Mouse (Mus musculus) midbrain, embryonic 14.5 days (tissue): ENCODE data around the gene Daam1. TPM values are rescaled to one million over a fixed set of nuclear protein-coding genes. Genes with fewer than 3 reads are reported as not detected.

Experiments
- ATAC-seq: fragments of 200-750 bp; cut with Nextera tagmentation; 2 replicates; pipeline ENCODE4 v1.8.0; 2017; ENCODE audit warnings: moderate number of reproducible peaks, moderate library complexity; ENCODE audit not compliant: low FRiP score, low TSS enrichment
- DNase-seq: peaks from one replicate; pipeline ENCODE4 v3.0.0-alpha.2; 2015
- H3K27ac ChIP-seq: fragments of 300-500 bp; sonication (generic); replicated peaks from 2 replicates; pipeline ENCODE4 v1.5.1; 2014; ENCODE audit warnings: mild to moderate bottlenecking, low read depth, low read length, moderate library complexity
- H3K27me3 ChIP-seq: fragments of 300-500 bp; sonication (generic); 2 replicates; pipeline ENCODE4 v1.6.1; 2014; ENCODE audit warnings: low read length, control low read depth, mixed read lengths; ENCODE audit not compliant: control insufficient read depth, insufficient read depth
- H3K36me3 ChIP-seq: fragments of 300-500 bp; sonication (generic); 2 replicates; pipeline ENCODE4 v1.6.1; 2014; ENCODE audit warnings: low read length, control low read depth; ENCODE audit not compliant: control insufficient read depth, insufficient read depth
- H3K4me1 ChIP-seq: fragments of 300-500 bp; sonication (generic); 2 replicates; pipeline ENCODE4 v1.6.1; 2014; ENCODE audit warnings: mild to moderate bottlenecking, antibody characterized with exemption, low read length, control low read depth; ENCODE audit not compliant: control insufficient read depth, insufficient read depth
- H3K4me2 ChIP-seq: fragments of 300-500 bp; sonication (generic); 2 replicates; pipeline ENCODE4 v1.6.1; 2014; ENCODE audit warnings: mild to moderate bottlenecking, low read length, moderate library complexity
- H3K4me3 ChIP-seq: fragments of 300-500 bp; sonication (generic); replicated peaks from 2 replicates; pipeline ENCODE4 v1.5.1; 2014; ENCODE audit warnings: low read depth, low read length
- H3K9ac ChIP-seq: fragments of 300-500 bp; sonication (generic); replicated peaks from 2 replicates; pipeline ENCODE4 v1.6.1; 2014; ENCODE audit warnings: mild to moderate bottlenecking, low read length, moderate library complexity
- H3K9me3 ChIP-seq: fragments of 300-500 bp; sonication (generic); 2 replicates; pipeline ENCODE4 v1.6.1; 2016; ENCODE audit warnings: low read length, control low read depth, mixed read lengths; ENCODE audit not compliant: control insufficient read depth
- whole genome bisulfite sequencing: fragments of 180-500 bp; shearing (Covaris S2); extraction: QIAGEN DNeasy Blood & Tissue Kit; methylation state at CpG from one replicate; pipeline ENCODE4 v1.1.7; 2014; 5-methylcytosine and 5-hydroxymethylcytosine counted together
- polyA plus RNA-seq: library from polyadenylated mRNA; unstranded; fragments of >200 nt; fragmentation: Nextera tagmentation; extraction: Ambion mirVana; gene quantifications from 2 replicates; pipeline ENCODE4 v1.2.1, GENCODE M21; 2014

Daam1 gene
- polyA plus RNA-seq, 1 experiment from 2014 or later = 42.8 TPM

DNA sequence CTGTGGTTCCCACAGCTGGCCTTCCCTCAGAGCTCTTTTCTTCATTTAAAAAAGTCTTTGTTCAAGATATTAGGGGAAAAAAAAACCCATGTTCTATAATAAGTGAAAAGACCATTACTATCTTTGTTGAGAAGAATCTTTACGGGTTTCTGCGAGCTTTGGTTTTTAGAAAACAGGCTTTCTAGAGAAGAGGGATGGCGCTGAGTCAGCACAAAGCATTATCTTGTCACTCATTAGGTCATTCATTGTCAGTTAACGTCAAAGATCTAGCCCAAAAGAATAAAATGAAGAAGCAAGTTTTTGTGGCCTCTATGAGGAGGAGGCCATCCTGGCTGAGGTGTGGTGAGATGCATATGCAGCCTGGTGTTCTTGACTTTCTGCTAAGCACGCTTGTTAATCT is 78.1 kb downstream of the Daam1 start:
- no peaks in the 10 kb centered on the region for H3K9me3 ChIP-seq
- H3K9ac ChIP-seq = no peak overlapping the region
- H3K4me3 ChIP-seq = no peak overlapping the region
- H3K27ac ChIP-seq = no peak overlapping the region
- no peaks in the 10 kb centered on the region for H3K36me3 ChIP-seq
- H3K27me3 ChIP-seq = no peaks in the 10 kb centered on the region
- 78% methylated on average over 5 of the region's 5 CpGs for WGBS
- DNase-seq (no peak), ATAC-seq (no peak)
- no peak overlapping the region for H3K4me2 ChIP-seq
- peaks cover 20% of the 10 kb centered on the region for H3K4me1 ChIP-seq

DNA sequence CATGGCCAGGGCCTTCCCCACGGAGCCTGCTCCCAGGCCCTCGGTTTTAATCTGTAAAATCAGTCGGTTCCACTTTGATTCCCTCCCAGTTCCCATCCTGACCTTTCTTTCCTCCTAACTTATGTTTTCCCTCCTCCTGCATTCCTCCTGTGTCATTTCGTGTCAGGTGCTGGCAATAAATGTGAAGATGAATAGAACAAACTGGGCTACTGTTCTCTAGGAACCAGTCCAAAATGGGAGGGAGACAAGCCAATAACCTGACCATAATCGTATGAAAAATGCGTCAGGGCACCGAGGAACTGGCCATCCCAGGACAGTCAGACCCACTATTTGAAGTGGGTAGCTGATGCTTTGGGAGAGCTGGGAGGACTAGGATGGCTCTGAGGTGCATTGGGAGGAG is 79.4 kb downstream of the Daam1 start:
- H3K4me3 ChIP-seq = no peak overlapping the region
- H3K9me3 ChIP-seq = no peaks in the 10 kb centered on the region
- ATAC-seq (no peak), DNase-seq (no peak)
- H3K27ac ChIP-seq = no peak overlapping the region
- no peak overlapping the region for H3K9ac ChIP-seq
- no peak overlapping the region for H3K4me2 ChIP-seq
- peaks cover 19% of the 10 kb centered on the region for H3K4me1 ChIP-seq
- no peaks in the 10 kb centered on the region for H3K36me3 ChIP-seq
- WGBS = 59% methylated on average over 7 of the region's 7 CpGs
- H3K27me3 ChIP-seq = no peaks in the 10 kb centered on the region

GRCm38 (mm10) chr12:71912262-71912661 is 81.4 kb downstream of the Daam1 start:
- no peak overlapping the region for H3K27ac ChIP-seq
- no peak for ATAC-seq

GRCm38 (mm10) chr12:71919156-71919555 is 88.3 kb downstream of the Daam1 start:
- no peaks in the 10 kb centered on the region for H3K9me3 ChIP-seq
- no peaks in the 10 kb centered on the region for H3K27me3 ChIP-seq
- no peak overlapping the region for H3K9ac ChIP-seq
- H3K36me3 ChIP-seq = peaks cover 23% of the 10 kb centered on the region
- H3K4me1 ChIP-seq = peaks cover 36% of the 10 kb centered on the region
- H3K27ac ChIP-seq = peak overlapping the region; percentile 57
- 71% methylated on average over 4 of the region's 4 CpGs for WGBS
- no peak for ATAC-seq
- no peak overlapping the region for H3K4me2 ChIP-seq
- H3K4me3 ChIP-seq = no peak overlapping the region
- DNase-seq = no peak

More at GRCm38 (mm10) chr12:71912262-71912661, 81.4 kb downstream of the Daam1 start:
- Histone ChIP-seq H3K4me3 (no peak overlapping the region), H3K9me3 (no peaks in the 10 kb centered on the region), H3K9ac (no peak overlapping the region), H3K36me3 (peaks cover 18% of the 10 kb centered on the region), H3K4me1 (peaks cover 8% of the 10 kb centered on the region; the same call in 1 of the 2 replicates), H3K4me2 (no peak overlapping the region), H3K27me3 (no peaks in the 10 kb centered on the region)
- 91% methylated on average over 1 of the region's 1 CpGs for WGBS
- no peak for DNase-seq

DNA sequence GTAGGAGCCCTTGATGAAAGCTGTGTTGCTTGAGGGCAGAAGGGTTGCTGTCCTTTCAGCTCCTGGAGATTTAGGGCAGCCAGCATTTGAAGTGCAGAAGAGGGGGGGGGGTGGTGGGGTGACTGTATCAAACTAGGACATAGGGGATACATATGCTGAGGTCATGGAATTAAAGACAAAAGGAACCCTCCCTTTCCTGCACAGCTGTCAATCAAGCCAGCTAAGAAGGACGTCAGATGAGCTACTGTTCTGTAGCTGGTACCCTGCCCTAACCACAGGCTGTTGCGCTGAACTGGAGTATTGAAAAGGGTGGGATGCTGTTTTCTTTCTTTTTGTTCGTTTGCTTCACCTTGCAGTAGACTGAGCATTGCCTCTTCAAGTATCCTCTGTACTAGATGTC is 89.1 kb downstream of the Daam1 start:
- H3K36me3 ChIP-seq = peaks cover 23% of the 10 kb centered on the region
- H3K4me1 ChIP-seq = peaks cover 36% of the 10 kb centered on the region
- H3K4me3 ChIP-seq = no peak overlapping the region
- no peaks in the 10 kb centered on the region for H3K27me3 ChIP-seq
- H3K27ac ChIP-seq = peak overlapping the region; percentile 57; the same call in 1 of the 2 replicates
- 50% methylated on average over 3 of the region's 3 CpGs for WGBS
- H3K9ac ChIP-seq = no peak overlapping the region
- H3K9me3 ChIP-seq = no peaks in the 10 kb centered on the region
- H3K4me2 ChIP-seq = no peak overlapping the region
- ATAC-seq (no peak; the same call in 1 of the 2 replicates), DNase-seq (no peak)

GRCm38 (mm10) chr12:71922827-71923381 is 92.0 kb downstream of the Daam1 start:
- no peaks in the 10 kb centered on the region for H3K27me3 ChIP-seq
- peak; percentile 55; the same call in 1 of the 2 replicates for ATAC-seq
- H3K4me1 ChIP-seq = peaks cover 37% of the 10 kb centered on the region
- no peak overlapping the region for H3K9ac ChIP-seq
- H3K9me3 ChIP-seq = no peaks in the 10 kb centered on the region
- no peak overlapping the region for H3K4me2 ChIP-seq
- 0 out of 2 replicates have a peak, but pooled peaks cover 2% of the 10 kb centered on the region for H3K36me3 ChIP-seq
- WGBS = 18% methylated on average over 5 of the region's 5 CpGs
- H3K27ac ChIP-seq = peak overlapping the region; percentile 20; the same call in 1 of the 2 replicates
- no peak overlapping the region for H3K4me3 ChIP-seq
- DNase-seq = peak; percentile 75

DNA sequence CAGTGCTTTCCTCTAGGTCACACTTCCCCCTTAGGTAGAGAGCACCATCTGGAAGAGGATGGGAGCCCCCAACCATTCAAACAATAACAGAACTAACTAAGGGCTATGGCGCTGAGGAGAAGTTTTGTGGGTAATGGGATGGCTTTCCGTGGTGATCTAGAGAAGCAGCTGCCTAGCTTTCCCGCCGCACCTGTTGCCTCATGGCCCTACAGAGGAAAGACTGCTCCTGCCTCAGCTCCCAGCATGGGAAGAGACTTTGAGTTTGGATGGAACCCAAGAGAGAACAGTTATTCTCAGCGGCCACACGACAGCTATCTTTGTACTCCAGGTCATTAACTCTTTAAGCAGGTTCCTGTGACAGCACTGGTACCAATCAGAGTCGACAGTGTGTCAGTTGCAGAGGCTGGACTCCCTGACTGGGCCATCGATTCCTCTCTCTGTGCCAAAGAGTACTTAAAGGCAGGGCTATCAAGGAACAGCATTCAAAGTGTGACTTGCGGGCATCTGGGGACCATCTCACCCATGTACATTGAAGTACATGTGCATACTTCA is 94.2 kb downstream of the Daam1 start:
- Histone ChIP-seq H3K4me1 (peaks cover 31% of the 10 kb centered on the region), H3K4me3 (no peak overlapping the region), H3K9ac (no peak overlapping the region), H3K27me3 (no peaks in the 10 kb centered on the region), H3K9me3 (no peaks in the 10 kb centered on the region), H3K27ac (no peak overlapping the region), H3K4me2 (no peak overlapping the region), H3K36me3 (0 out of 2 replicates have a peak, but pooled peaks cover 1% of the 10 kb centered on the region)
- no peak for ATAC-seq
- WGBS = 91% methylated on average over 9 of the region's 9 CpGs
- no peak for DNase-seq

- no peak overlapping the region for H3K4me2 ChIP-seq
Observed at GRCm38 (mm10) chr12:71925990-71926700, 95.3 kb downstream of the Daam1 start.

More at GRCm38 (mm10) chr12:71925990-71926700, 95.3 kb downstream of the Daam1 start:
- Histone ChIP-seq H3K9ac (no peak overlapping the region), H3K4me3 (no peak overlapping the region), H3K9me3 (no peaks in the 10 kb centered on the region), H3K4me1 (peaks cover 25% of the 10 kb centered on the region), H3K27me3 (no peaks in the 10 kb centered on the region), H3K27ac (no peak overlapping the region), H3K36me3 (no peaks in the 10 kb centered on the region)
- DNase-seq (no peak), ATAC-seq (no peak)
- WGBS = 61% methylated on average over 11 of the region's 11 CpGs
